Mouse (Mus musculus) neutrophil, adult 59 days (primary cell): ENCODE data around the gene Olfr105-ps. TPM values are rescaled to one million over a fixed set of nuclear protein-coding genes. Genes with fewer than 3 reads are reported as not detected.

ENCODE experiments used
- total RNA-seq, 2 experiments: library from RNA; stranded (reverse); gene quantifications; 1 replicate in 1 of 2; 2 replicates in 1 of 2; pipeline ENCODE4 v1.2.4; 2023

Gene Olfr105-ps
- not detected for total RNA-seq

GRCm38 (mm10) chr17:37378733-37379132, at the start of gene Olfr105-ps:
Gene Olfr105-ps, plus strand, starts transcription at chr17:37379033.

GRCm38 (mm10) chr17:37339598-37339997, 39.2 kb upstream of the Olfr105-ps start, which contains the start of gene Olfr103:
Gene Olfr103, minus strand, starts transcription at chr17:37339698.

GRCm38 (mm10) chr17:37359282-37359681, 19.6 kb upstream of the Olfr105-ps start, which contains the start of gene Olfr104-ps:
Gene Olfr104-ps, plus strand, starts transcription at chr17:37359582.

GRCm38 (mm10) chr17:37390093-37390492, 11.3 kb downstream of the Olfr105-ps start, which contains the start of gene Olfr106-ps:
Gene Olfr106-ps, plus strand, starts transcription at chr17:37390393.

GRCm38 (mm10) chr17:37398926-37399325, 20.1 kb downstream of the Olfr105-ps start, which contains the start of gene Olfr107:
Gene Olfr107, plus strand, starts transcription at chr17:37399226.

Other genes with a start within 250 kb of the Olfr105-ps start
- gene Olfr93, start 217.5 kb upstream of the Olfr105-ps start, total RNA-seq, result not detected
- not detected for gene Ubd, start 185.1 kb upstream of the Olfr105-ps start, total RNA-seq
- gene Olfr94, start 178.0 kb upstream of the Olfr105-ps start, total RNA-seq, result not detected
- gene Olfr95, start 165.9 kb upstream of the Olfr105-ps start, total RNA-seq, result not detected
- gene Olfr96, start 158.9 kb upstream of the Olfr105-ps start, total RNA-seq, result not detected
- gene Olfr97, start 141.7 kb upstream of the Olfr105-ps start, total RNA-seq, result not detected
- gene Olfr98, start 115.3 kb upstream of the Olfr105-ps start, total RNA-seq, result not detected
- 1 to 10 TPM; 5.8 to 6.0 TPM for gene H2-M3, start 108.8 kb upstream of the Olfr105-ps start, total RNA-seq
- not detected for gene Olfr99, start 95.6 kb upstream of the Olfr105-ps start, total RNA-seq
- not detected for gene Olfr101, start 74.7 kb upstream of the Olfr105-ps start, total RNA-seq
- not detected for gene Olfr102, start 62.0 kb upstream of the Olfr105-ps start, total RNA-seq
- gene Olfr103, start 39.3 kb upstream of the Olfr105-ps start, total RNA-seq, result not detected
- not detected for gene Olfr104-ps, start 19.5 kb upstream of the Olfr105-ps start, total RNA-seq
- gene Olfr106-ps, start 11.4 kb downstream of the Olfr105-ps start, total RNA-seq, result not detected
- not detected for gene Olfr107, start 20.2 kb downstream of the Olfr105-ps start, total RNA-seq
- not detected for gene Olfr108, start 66.4 kb downstream of the Olfr105-ps start, total RNA-seq
- not detected for gene Olfr109, start 79.9 kb downstream of the Olfr105-ps start, total RNA-seq
- not detected for gene H2-M2, start 104.5 kb downstream of the Olfr105-ps start, total RNA-seq
- not detected for gene Olfr110, start 113.4 kb downstream of the Olfr105-ps start, total RNA-seq
- not detected for gene Olfr111, start 129.0 kb downstream of the Olfr105-ps start, total RNA-seq
- not detected for gene Olfr112, start 190.4 kb downstream of the Olfr105-ps start, total RNA-seq
- not detected for gene Olfr113, start 198.6 kb downstream of the Olfr105-ps start, total RNA-seq
- gene Olfr114, start 213.7 kb downstream of the Olfr105-ps start, total RNA-seq, result not detected
- gene Olfr115, start 248.1 kb downstream of the Olfr105-ps start, total RNA-seq, result not detected
- not detected for gene Olfr116, start 248.2 kb downstream of the Olfr105-ps start, total RNA-seq